Mouse (Mus musculus): ENCODE data around the gene Mdh1. TPM values are rescaled to one million over a fixed set of nuclear protein-coding genes. Genes with fewer than 3 reads are reported as not detected.

The Mdh1 gene
- total and polyA plus RNA-seq, 2 experiments from 2014 or later, result 281 to 658 TPM

DNA sequence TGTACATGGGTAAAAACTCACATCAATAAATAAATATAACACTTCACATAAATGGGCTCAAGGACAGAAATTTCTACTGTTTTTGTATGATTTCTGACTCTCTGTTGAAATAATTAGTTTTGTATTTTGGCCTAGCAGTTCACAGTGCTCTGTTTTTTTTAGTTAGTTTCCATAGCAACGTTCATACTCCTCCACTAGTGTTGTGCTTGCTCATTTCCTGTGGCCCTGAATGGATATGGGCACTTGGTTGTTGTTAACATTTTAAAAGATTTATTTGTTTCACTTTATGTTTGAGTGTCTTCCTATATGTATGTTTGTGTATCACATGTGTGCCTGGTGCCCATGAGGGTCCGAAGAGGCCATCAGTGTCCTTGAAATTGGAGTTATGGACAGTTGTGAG lies 23.1 kb downstream of the Mdh1 start:
- H3K9ac ChIP-seq (replicated peaks; ENCODE audit: low read length, poor library complexity, severe bottlenecking), result no peak overlapping the region
- ATAC-seq (ENCODE audit: low FRiP score) (no peak; the same call in 1 of the 2 replicates), DNase-seq (ENCODE audit: low spot score) (no peak)
- no peak overlapping the region for H3K4me2 ChIP-seq (ENCODE audit: low read depth, low read length, poor library complexity, severe bottlenecking)
- H3K27me3 ChIP-seq (ENCODE audit: insufficient read depth, low read length), result no peaks in the 10 kb centered on the region
- H3K4me1 ChIP-seq (ENCODE audit: insufficient read depth, low read length), result no peaks in the 10 kb centered on the region
- H3K27ac ChIP-seq (ENCODE audit: low read depth, low read length), result no peak overlapping the region
- no peaks in the 10 kb centered on the region for H3K36me3 ChIP-seq (ENCODE audit: insufficient read depth, low read length)
- no peak for TF ChIP-seq CTCF (IDR thresholded peaks at IDR 0.05)
- no peak overlapping the region for H3K4me3 ChIP-seq (ENCODE audit: low read depth, low read length)
- H3K9me3 ChIP-seq (ENCODE audit: low read length), result no peaks in the 10 kb centered on the region
- WGBS, result 87% methylated on average over 2 of the region's 2 CpGs

DNA sequence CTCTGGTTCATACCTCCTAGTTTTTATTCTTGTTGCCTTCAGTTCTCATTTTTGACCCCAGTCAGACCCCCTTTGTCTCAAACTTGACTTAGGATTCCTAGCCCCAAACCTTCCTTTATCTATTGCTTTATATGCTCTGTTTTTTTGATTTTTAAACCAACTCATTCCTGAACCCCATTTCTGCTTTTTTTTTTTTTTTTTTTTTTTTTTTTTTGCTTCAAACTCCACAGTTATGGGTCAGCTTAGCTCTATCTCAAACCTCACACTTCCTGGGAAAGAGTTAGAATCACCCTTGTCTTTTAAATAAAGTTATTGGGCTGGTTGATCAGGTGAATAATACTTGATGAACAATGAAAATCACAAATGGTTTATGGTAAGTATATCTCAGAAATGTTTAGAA lies 24.6 kb downstream of the Mdh1 start:
- Histone ChIP-seq H3K36me3 (ENCODE audit: insufficient read depth, low read length) (no peaks in the 10 kb centered on the region), H3K27ac (ENCODE audit: low read depth, low read length) (no peak overlapping the region), H3K4me2 (ENCODE audit: low read depth, low read length, poor library complexity, severe bottlenecking) (no peak overlapping the region), H3K9me3 (ENCODE audit: low read length) (no peaks in the 10 kb centered on the region), H3K27me3 (ENCODE audit: insufficient read depth, low read length) (no peaks in the 10 kb centered on the region), H3K9ac (replicated peaks; ENCODE audit: low read length, poor library complexity, severe bottlenecking) (no peak overlapping the region), H3K4me1 (ENCODE audit: insufficient read depth, low read length) (no peaks in the 10 kb centered on the region), H3K4me3 (ENCODE audit: low read depth, low read length) (no peak overlapping the region)
- TF ChIP-seq CTCF (IDR thresholded peaks at IDR 0.05), result no peak
- DNase-seq (ENCODE audit: low spot score) (no peak), ATAC-seq (ENCODE audit: low FRiP score) (no peak)

GRCm38 (mm10) chr11:21546671-21547070 lies 25.5 kb downstream of the Mdh1 start:
- Histone ChIP-seq H3K9ac (replicated peaks; ENCODE audit: low read length, poor library complexity, severe bottlenecking) (no peak overlapping the region), H3K27ac (ENCODE audit: low read depth, low read length) (no peak overlapping the region), H3K36me3 (ENCODE audit: insufficient read depth, low read length) (no peaks in the 10 kb centered on the region), H3K4me1 (ENCODE audit: insufficient read depth, low read length) (no peaks in the 10 kb centered on the region), H3K4me2 (ENCODE audit: low read depth, low read length, poor library complexity, severe bottlenecking) (no peak overlapping the region), H3K4me3 (ENCODE audit: low read depth, low read length) (no peak overlapping the region), H3K27me3 (ENCODE audit: insufficient read depth, low read length) (no peaks in the 10 kb centered on the region), H3K9me3 (ENCODE audit: low read length) (no peaks in the 10 kb centered on the region)
- WGBS, result 79% methylated on average over 1 of the region's 1 CpGs
- DNase-seq (ENCODE audit: low spot score) (no peak), ATAC-seq (ENCODE audit: low FRiP score) (no peak)
- TF ChIP-seq CTCF (IDR thresholded peaks at IDR 0.05), result no peak

- TF ChIP-seq CTCF (IDR thresholded peaks at IDR 0.05), result no peak
Measured at GRCm38 (mm10) chr11:21545951-21546350, 26.2 kb downstream of the Mdh1 start.

DNA sequence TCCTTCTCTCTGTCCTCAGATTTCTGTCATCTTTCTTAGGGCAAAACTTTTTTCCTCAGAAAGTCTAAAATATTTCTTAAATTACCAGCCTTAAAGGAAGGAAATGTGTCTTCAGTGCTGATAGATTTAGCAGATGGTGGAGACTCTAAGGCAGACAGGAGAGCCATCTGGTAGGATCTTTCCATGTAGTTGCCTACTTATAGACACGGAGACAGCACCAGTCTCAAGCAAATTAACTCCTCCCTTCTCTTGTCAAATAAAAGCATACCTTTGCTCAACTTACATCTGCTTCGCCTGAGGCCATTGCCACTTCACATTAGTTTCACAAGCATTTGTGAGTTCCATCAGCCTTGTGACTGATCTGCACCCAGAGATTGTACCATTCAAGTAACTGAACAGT lies 27.1 kb downstream of the Mdh1 start:
- Histone ChIP-seq H3K4me2 (ENCODE audit: low read depth, low read length, poor library complexity, severe bottlenecking) (no peak overlapping the region), H3K27me3 (ENCODE audit: insufficient read depth, low read length) (no peaks in the 10 kb centered on the region), H3K4me1 (ENCODE audit: insufficient read depth, low read length) (no peaks in the 10 kb centered on the region), H3K36me3 (ENCODE audit: insufficient read depth, low read length) (no peaks in the 10 kb centered on the region), H3K9me3 (ENCODE audit: low read length) (no peaks in the 10 kb centered on the region), H3K9ac (replicated peaks; ENCODE audit: low read length, poor library complexity, severe bottlenecking) (no peak overlapping the region), H3K4me3 (ENCODE audit: low read depth, low read length) (no peak overlapping the region), H3K27ac (ENCODE audit: low read depth, low read length) (no peak overlapping the region)
- ATAC-seq (ENCODE audit: low FRiP score) (no peak), DNase-seq (ENCODE audit: low spot score) (no peak)
- no peak for TF ChIP-seq CTCF (IDR thresholded peaks at IDR 0.05)
- WGBS, result 76% methylated on average over 2 of the region's 2 CpGs

More at GRCm38 (mm10) chr11:21545951-21546350, 26.2 kb downstream of the Mdh1 start:
- Histone ChIP-seq H3K4me1 (ENCODE audit: insufficient read depth, low read length) (no peaks in the 10 kb centered on the region), H3K4me2 (ENCODE audit: low read depth, low read length, poor library complexity, severe bottlenecking) (no peak overlapping the region), H3K4me3 (ENCODE audit: low read depth, low read length) (no peak overlapping the region), H3K9me3 (ENCODE audit: low read length) (no peaks in the 10 kb centered on the region), H3K36me3 (ENCODE audit: insufficient read depth, low read length) (no peaks in the 10 kb centered on the region), H3K27ac (ENCODE audit: low read depth, low read length) (no peak overlapping the region), H3K9ac (replicated peaks; ENCODE audit: low read length, poor library complexity, severe bottlenecking) (no peak overlapping the region), H3K27me3 (ENCODE audit: insufficient read depth, low read length) (no peaks in the 10 kb centered on the region)
- DNase-seq (ENCODE audit: low spot score) (no peak), ATAC-seq (ENCODE audit: low FRiP score) (no peak)

DNA sequence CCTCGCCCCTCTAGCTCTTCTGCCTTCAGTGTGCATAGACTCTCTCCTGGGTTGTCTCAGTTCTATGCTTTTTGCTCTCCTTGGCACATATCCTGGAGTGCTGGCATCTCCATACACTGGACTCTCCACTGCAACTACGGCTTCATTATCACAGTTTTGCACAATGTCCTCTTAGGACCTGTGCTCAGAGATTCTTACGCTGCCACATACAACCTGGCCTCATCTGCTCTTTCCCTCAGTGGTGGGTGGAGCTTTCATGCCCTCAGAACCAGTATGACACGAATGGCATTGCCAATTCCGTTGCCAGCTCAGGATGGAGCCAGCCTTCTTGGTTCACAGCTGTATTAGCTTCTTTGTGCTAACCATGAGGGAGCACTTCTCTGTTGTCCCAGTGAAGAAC lies 29.4 kb downstream of the Mdh1 start:
- no peaks in the 10 kb centered on the region for H3K4me1 ChIP-seq (ENCODE audit: insufficient read depth, low read length)
- no peaks in the 10 kb centered on the region for H3K27me3 ChIP-seq (ENCODE audit: insufficient read depth, low read length)
- WGBS, result 82% methylated on average over 5 of the region's 5 CpGs
- no peaks in the 10 kb centered on the region for H3K36me3 ChIP-seq (ENCODE audit: insufficient read depth, low read length)
- TF ChIP-seq CTCF (IDR thresholded peaks at IDR 0.05), result no peak
- no peak overlapping the region for H3K27ac ChIP-seq (ENCODE audit: low read depth, low read length)
- DNase-seq (ENCODE audit: low spot score) (no peak), ATAC-seq (ENCODE audit: low FRiP score) (no peak)
- no peak overlapping the region for H3K4me3 ChIP-seq (ENCODE audit: low read depth, low read length)
- H3K9ac ChIP-seq (replicated peaks; ENCODE audit: low read length, poor library complexity, severe bottlenecking), result no peak overlapping the region
- no peak overlapping the region for H3K4me2 ChIP-seq (ENCODE audit: low read depth, low read length, poor library complexity, severe bottlenecking)
- H3K9me3 ChIP-seq (ENCODE audit: low read length), result no peaks in the 10 kb centered on the region
